Mouse (Mus musculus) spleen, adult 2 months (tissue): Measurements from ENCODE around the gene Snx13. TPM values are rescaled to one million over a fixed set of nuclear protein-coding genes. Genes with fewer than 3 reads are reported as not detected.

Source experiments
- DNase-seq, 2 experiments: peaks; one replicate each; pipeline versions ENCODE4 v3.0.0 to v3.0.0-alpha.2; 2012 to 2021; ENCODE audit warnings: low spot score in 2 of 2, low read depth in 1 of 2
- H3K27ac ChIP-seq: fragments of 200-500 bp; 2 replicates; pipeline ENCODE4 v1.5.1; 2012; ENCODE audit warnings: low read length, inconsistent platforms; ENCODE audit not compliant: insufficient read depth
- H3K27me3 ChIP-seq: fragments of 200-500 bp; 2 replicates; pipeline ENCODE4 v1.6.1; 2012; ENCODE audit warnings: mild to moderate bottlenecking, moderate library complexity, low read length, inconsistent platforms; ENCODE audit not compliant: control insufficient read depth, insufficient read depth
- H3K36me3 ChIP-seq: fragments of 200-500 bp; 2 replicates; pipeline ENCODE4 v1.6.1; 2012; ENCODE audit warnings: mild to moderate bottlenecking, low read length, inconsistent platforms; ENCODE audit not compliant: control insufficient read depth, insufficient read depth
- H3K4me1 ChIP-seq: fragments of 200-500 bp; 2 replicates; pipeline ENCODE4 v1.6.1; 2011; ENCODE audit warnings: inconsistent platforms; ENCODE audit not compliant: control insufficient read depth, insufficient read depth, insufficient read length
- H3K4me3 ChIP-seq: fragments of 200-500 bp; 2 replicates; pipeline ENCODE4 v1.5.1; 2011; ENCODE audit warnings: mild to moderate bottlenecking, inconsistent platforms; ENCODE audit not compliant: insufficient read depth, insufficient read length; ENCODE audit errors: extremely low read depth
- CTCF ChIP-seq: fragments of 200-500 bp; IDR thresholded peaks from 2 replicates; pipeline ENCODE4 v1.5.1; 2011; ENCODE audit warnings: mild to moderate bottlenecking, inconsistent platforms; ENCODE audit not compliant: insufficient read depth, insufficient read length, insufficient replicate concordance; ENCODE audit errors: extremely low read depth
- POLR2A ChIP-seq: fragments of 200-500 bp; IDR thresholded peaks from 2 replicates; pipeline ENCODE4 v1.6.1; 2011; ENCODE audit warnings: low read depth, low read length, inconsistent platforms
- WGBS: fragments of 180-500 bp; shearing (Covaris S2); methylation state at CpG from one replicate; pipeline ENCODE4 v1.1.7; 2018; 5-methylcytosine and 5-hydroxymethylcytosine counted together
- polyA plus RNA-seq: library from polyadenylated mRNA; depleted of rRNA; stranded (reverse); fragments of >200 nt; gene quantifications from 2 replicates; pipeline ENCODE4 v1.2.3, GENCODE M21; 2012

Snx13 gene
- polyA plus RNA-seq, 1 experiment, result 2.4 TPM

- TF ChIP-seq CTCF (peak; percentile 0; the same call in 1 of the 2 replicates), POLR2A (no peak)
- WGBS, result 1% methylated on average over 64 of the region's 65 CpGs
- no peaks in the 10 kb centered on the region for H3K36me3 ChIP-seq
- peak overlapping the region; percentile 97 for H3K27ac ChIP-seq
- H3K4me1 ChIP-seq, result no peaks in the 10 kb centered on the region; the same call in 1 of the 2 replicates
- H3K27me3 ChIP-seq, result no peaks in the 10 kb centered on the region
- DNase-seq, result peak in 1 of 2 experiments; percentile 48
- H3K4me3 ChIP-seq, result peak overlapping the region; percentile 95
Measured at GRCm38 (mm10) chr12:35047320-35048225, 587 bp downstream of the Snx13 start.

DNA sequence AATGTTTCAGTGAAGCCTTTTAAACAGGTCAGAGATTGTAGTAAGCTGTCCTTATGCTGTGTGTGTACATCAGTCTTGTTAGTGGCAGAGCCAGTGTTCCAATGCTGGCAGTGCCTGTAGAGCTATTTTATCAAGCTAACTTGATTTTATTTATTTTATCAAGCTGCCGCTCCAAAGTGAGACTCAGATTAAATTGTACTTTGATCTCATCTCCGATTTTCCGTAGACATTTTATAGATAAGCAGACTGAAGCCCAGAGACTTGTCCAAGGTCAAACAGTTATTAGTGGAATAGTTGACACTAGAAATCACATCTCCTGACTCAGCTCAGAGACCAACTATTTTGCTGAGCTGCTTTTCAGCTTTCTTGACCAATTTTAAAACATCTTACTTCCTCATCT, 1.9 kb downstream of the Snx13 start:
- DNase-seq, result no peak
- TF ChIP-seq CTCF, result no peak
- no peak for TF ChIP-seq POLR2A
- Histone ChIP-seq H3K27ac (no peak overlapping the region), H3K36me3 (no peaks in the 10 kb centered on the region), H3K27me3 (no peaks in the 10 kb centered on the region), H3K4me3 (no peak overlapping the region), H3K4me1 (no peaks in the 10 kb centered on the region; the same call in 1 of the 2 replicates)
- 82% methylated on average over 3 of the region's 3 CpGs for WGBS

- Histone ChIP-seq H3K27ac (no peak overlapping the region; the same call in 1 of the 2 replicates), H3K4me1 (peaks cover 4% of the 10 kb centered on the region; the same call in 1 of the 2 replicates)
- WGBS, result 73% methylated on average over 3 of the region's 3 CpGs
Measured at GRCm38 (mm10) chr12:35050501-35050900, 3.5 kb downstream of the Snx13 start.

GRCm38 (mm10) chr12:35050964-35051758, 4.2 kb downstream of the Snx13 start:
- H3K27ac ChIP-seq, result no peak overlapping the region
- DNase-seq, result no peak
- H3K4me1 ChIP-seq, result peaks cover 4% of the 10 kb centered on the region
- WGBS, result 73% methylated on average over 7 of the region's 7 CpGs
- no peak overlapping the region for H3K4me3 ChIP-seq
- H3K36me3 ChIP-seq, result no peaks in the 10 kb centered on the region
- TF ChIP-seq POLR2A (no peak), CTCF (no peak)
- no peaks in the 10 kb centered on the region for H3K27me3 ChIP-seq

More at GRCm38 (mm10) chr12:35050501-35050900, 3.5 kb downstream of the Snx13 start:
- TF ChIP-seq CTCF (no peak), POLR2A (no peak)
- no peaks in the 10 kb centered on the region for H3K27me3 ChIP-seq
- no peak overlapping the region for H3K4me3 ChIP-seq
- DNase-seq, result no peak
- H3K36me3 ChIP-seq, result no peaks in the 10 kb centered on the region

DNA sequence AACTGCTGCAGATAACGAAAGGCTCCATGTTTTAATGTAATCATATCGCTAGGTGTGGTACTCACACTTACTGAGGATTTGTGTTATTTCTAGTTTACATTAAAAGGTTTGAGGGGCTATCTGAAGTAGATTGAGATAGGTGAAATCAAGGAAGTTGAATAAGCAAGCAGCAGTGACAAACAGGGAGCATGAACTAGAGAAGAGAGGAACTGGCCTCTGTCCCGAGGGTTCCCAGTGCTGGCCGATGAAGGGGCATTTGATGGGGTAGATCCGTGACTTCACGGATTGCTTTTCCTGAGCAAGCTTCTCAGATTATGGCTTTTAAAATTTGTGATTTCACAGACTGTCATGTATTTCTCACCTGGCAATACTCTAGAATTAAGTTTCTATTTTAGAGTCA, 7.4 kb downstream of the Snx13 start:
- Histone ChIP-seq H3K27me3 (no peaks in the 10 kb centered on the region), H3K36me3 (no peaks in the 10 kb centered on the region; the same call in 1 of the 2 replicates), H3K4me1 (peaks cover 4% of the 10 kb centered on the region), H3K4me3 (no peak overlapping the region), H3K27ac (no peak overlapping the region)
- no peak for DNase-seq
- WGBS, result 81% methylated on average over 6 of the region's 6 CpGs
- no peak for TF ChIP-seq POLR2A
- no peak for TF ChIP-seq CTCF

DNA sequence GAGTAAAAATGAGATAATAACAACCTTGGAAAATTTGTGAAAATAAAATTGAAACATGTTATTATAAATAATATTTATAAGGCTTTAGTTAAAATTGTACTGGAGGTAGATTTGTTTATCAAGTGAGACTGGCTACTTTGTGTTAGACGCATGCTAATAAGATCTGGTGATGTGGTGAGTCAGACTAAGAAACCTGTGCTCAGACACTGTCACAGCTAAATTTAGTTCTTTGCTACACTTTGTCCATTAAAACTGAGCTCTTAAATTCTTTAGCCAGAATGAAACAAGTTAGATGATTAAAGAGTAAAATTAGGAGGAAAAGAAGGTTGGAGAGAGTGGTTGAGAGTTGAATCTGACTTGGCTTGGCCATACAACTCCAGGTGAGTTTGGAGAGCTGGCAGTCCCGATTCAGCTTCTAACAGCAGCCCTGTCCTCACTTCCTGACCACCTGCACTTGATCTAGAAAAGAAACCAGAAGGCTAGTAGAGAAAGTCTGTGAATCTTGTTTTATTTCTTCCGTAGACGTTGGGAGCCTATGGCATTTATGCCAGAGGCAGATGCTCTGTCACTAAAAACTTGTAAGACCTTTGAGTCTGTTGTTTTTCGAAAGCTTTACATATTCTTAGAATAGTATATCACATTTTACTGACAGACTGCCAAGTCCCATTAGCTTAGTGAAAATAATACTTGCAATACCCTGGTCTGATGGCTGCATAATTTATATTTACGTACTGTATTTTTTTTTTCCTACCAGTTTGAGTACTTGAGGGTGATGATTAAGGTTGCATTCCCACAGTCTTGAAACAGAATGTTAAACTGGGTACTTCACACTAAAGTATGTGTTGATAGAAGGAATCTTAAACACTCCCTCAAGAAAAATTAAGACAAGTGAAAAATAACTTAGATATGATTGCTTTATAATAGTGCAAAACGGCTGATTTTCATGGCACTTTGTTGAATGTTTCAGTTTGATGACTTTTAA, 8.4 kb downstream of the Snx13 start:
- TF ChIP-seq CTCF (no peak), POLR2A (no peak)
- 47% methylated on average over 7 of the region's 7 CpGs for WGBS
- Histone ChIP-seq H3K4me1 (peaks cover 4% of the 10 kb centered on the region), H3K27ac (no peak overlapping the region), H3K4me3 (no peak overlapping the region), H3K27me3 (no peaks in the 10 kb centered on the region), H3K36me3 (no peaks in the 10 kb centered on the region; the same call in 1 of the 2 replicates)
- no peak for DNase-seq
